Mouse (Mus musculus) limb, embryonic 13.5 days (tissue): ENCODE data around the gene Chst1. TPM values are rescaled to one million over a fixed set of nuclear protein-coding genes. Genes with fewer than 3 reads are reported as not detected.
A peak's percentile ranks its signal among the peaks of the same experiment; 100 is the strongest.

Source experiments
- ATAC-seq: fragments of 200-750 bp; cut with Nextera tagmentation; 2 replicates; pipeline ENCODE4 v1.8.0; 2017; ENCODE audit warnings: low read depth, moderate number of reproducible peaks, moderate TSS enrichment; ENCODE audit not compliant: low FRiP score
- H3K27ac ChIP-seq: fragments of 300-500 bp; sonication (generic); 2 replicates; pipeline ENCODE4 v1.5.1; 2015; ENCODE audit warnings: inconsistent platforms, mild to moderate bottlenecking, moderate library complexity
- H3K27me3 ChIP-seq: fragments of 300-500 bp; sonication (generic); 2 replicates; pipeline ENCODE4 v1.6.1; 2015; ENCODE audit warnings: mild to moderate bottlenecking, inconsistent platforms
- H3K36me3 ChIP-seq: fragments of 300-500 bp; sonication (generic); 2 replicates; pipeline ENCODE4 v1.6.1; 2015; ENCODE audit warnings: inconsistent platforms, mild to moderate bottlenecking, moderate library complexity
- H3K4me1 ChIP-seq: fragments of 300-500 bp; sonication (generic); 2 replicates; pipeline ENCODE4 v1.6.1; 2015; ENCODE audit warnings: inconsistent platforms
- H3K4me2 ChIP-seq: fragments of 300-500 bp; sonication (generic); replicated peaks from 2 replicates; pipeline ENCODE4 v1.6.1; 2015; ENCODE audit warnings: inconsistent platforms, mild to moderate bottlenecking, moderate library complexity
- H3K4me3 ChIP-seq: fragments of 300-500 bp; sonication (generic); 2 replicates; pipeline ENCODE4 v1.5.1; 2015; ENCODE audit warnings: moderate library complexity, mild to moderate bottlenecking, inconsistent platforms
- H3K9ac ChIP-seq: fragments of 300-500 bp; sonication (generic); 2 replicates; pipeline ENCODE4 v1.6.1; 2015; ENCODE audit warnings: mild to moderate bottlenecking, inconsistent platforms
- H3K9me3 ChIP-seq: fragments of 300-500 bp; sonication (generic); 2 replicates; pipeline ENCODE4 v1.6.1; 2016; ENCODE audit warnings: inconsistent platforms
- WGBS: fragments of 180-500 bp; shearing (Covaris S2); methylation state at CpG from one replicate; pipeline ENCODE4 v1.1.7; 2015; 5-methylcytosine and 5-hydroxymethylcytosine counted together
- polyA plus RNA-seq: library from polyadenylated mRNA; unstranded; fragments of >200 nt; fragmentation: Nextera tagmentation; extraction: Ambion mirVana; gene quantifications from 2 replicates; pipeline ENCODE4 v1.2.1, GENCODE M21; 2015

Chst1 gene
- polyA plus RNA-seq: 5.8 and 6.4 TPM in 2 replicates

- Histone ChIP-seq H3K27ac (no peak within 1 kb of the TSS), H3K36me3 (no peaks in the 10 kb centered on the region), H3K9ac (peak within 1 kb of the TSS; percentile 75), H3K27me3 (peaks cover 45% of the 10 kb centered on the region), H3K9me3 (no peaks in the 10 kb centered on the region), H3K4me2 (peak within 1 kb of the TSS; percentile 85), H3K4me3 (peak within 1 kb of the TSS; percentile 74), H3K4me1 (peaks cover 19% of the 10 kb centered on the region)
- under 1% methylated on average over 46 of the region's 82 CpGs for WGBS
- ATAC-seq: peak; percentile 55
These were observed at the start of gene Chst1 for GRCm38 (mm10) chr2:92599487-92600347. Gene Chst1 (plus strand): TSS chr2:92599707.

- H3K4me1 ChIP-seq: no peaks in the 10 kb centered on the region
- H3K9me3 ChIP-seq: no peaks in the 10 kb centered on the region
- H3K36me3 ChIP-seq: no peaks in the 10 kb centered on the region
- no peak overlapping the region for H3K4me2 ChIP-seq
- ATAC-seq: no peak
- WGBS: 73% methylated on average over 2 of the region's 2 CpGs
- no peak overlapping the region for H3K4me3 ChIP-seq
- H3K27ac ChIP-seq: no peak overlapping the region
- H3K9ac ChIP-seq: no peak overlapping the region
- H3K27me3 ChIP-seq: 0 out of 2 replicates have a peak, but pooled peaks cover 2% of the 10 kb centered on the region
These were observed 49.5 kb upstream of the Chst1 start for GRCm38 (mm10) chr2:92550051-92550450.

GRCm38 (mm10) chr2:92554536-92554935 lies 45.0 kb upstream of the Chst1 start:
- Histone ChIP-seq H3K4me3 (no peak overlapping the region), H3K27me3 (0 out of 2 replicates have a peak, but pooled peaks cover 2% of the 10 kb centered on the region), H3K4me1 (no peaks in the 10 kb centered on the region), H3K9ac (no peak overlapping the region), H3K36me3 (no peaks in the 10 kb centered on the region), H3K9me3 (no peaks in the 10 kb centered on the region), H3K4me2 (no peak overlapping the region), H3K27ac (no peak overlapping the region)
- ATAC-seq: no peak

- Histone ChIP-seq H3K4me2 (no peak overlapping the region), H3K9me3 (peaks cover 18% of the 10 kb centered on the region), H3K27me3 (no peaks in the 10 kb centered on the region), H3K36me3 (no peaks in the 10 kb centered on the region), H3K4me3 (no peak overlapping the region), H3K9ac (no peak overlapping the region), H3K4me1 (no peaks in the 10 kb centered on the region), H3K27ac (no peak overlapping the region)
- ATAC-seq: no peak
- WGBS: 65% methylated on average over 4 of the region's 4 CpGs
These were observed 36.6 kb upstream of the Chst1 start for GRCm38 (mm10) chr2:92562930-92563329.

- 84% methylated on average over 6 of the region's 6 CpGs for WGBS
These were observed 28.9 kb upstream of the Chst1 start for GRCm38 (mm10) chr2:92570623-92571022.

GRCm38 (mm10) chr2:92577824-92578223 lies 21.7 kb upstream of the Chst1 start:
- Histone ChIP-seq H3K27me3 (no peaks in the 10 kb centered on the region), H3K4me1 (no peaks in the 10 kb centered on the region), H3K4me3 (no peak overlapping the region), H3K9me3 (no peaks in the 10 kb centered on the region), H3K27ac (no peak overlapping the region), H3K4me2 (no peak overlapping the region), H3K9ac (no peak overlapping the region), H3K36me3 (no peaks in the 10 kb centered on the region)
- no peak for ATAC-seq
- WGBS: 74% methylated on average over 9 of the region's 9 CpGs

More at GRCm38 (mm10) chr2:92570623-92571022, 28.9 kb upstream of the Chst1 start:
- no peak overlapping the region for H3K4me2 ChIP-seq
- H3K36me3 ChIP-seq: no peaks in the 10 kb centered on the region
- H3K4me3 ChIP-seq: no peak overlapping the region
- H3K9ac ChIP-seq: no peak overlapping the region
- H3K9me3 ChIP-seq: peaks cover 7% of the 10 kb centered on the region
- no peaks in the 10 kb centered on the region for H3K4me1 ChIP-seq
- H3K27me3 ChIP-seq: no peaks in the 10 kb centered on the region; the same call in 1 of the 2 replicates
- no peak overlapping the region for H3K27ac ChIP-seq
- ATAC-seq: no peak

- Histone ChIP-seq H3K4me1 (no peaks in the 10 kb centered on the region), H3K9ac (no peak overlapping the region), H3K27ac (no peak overlapping the region), H3K9me3 (no peaks in the 10 kb centered on the region), H3K4me3 (no peak overlapping the region), H3K27me3 (no peaks in the 10 kb centered on the region), H3K4me2 (no peak overlapping the region), H3K36me3 (no peaks in the 10 kb centered on the region)
- no peak for ATAC-seq
- WGBS: 81% methylated on average over 7 of the region's 7 CpGs
These were observed 18.2 kb upstream of the Chst1 start for GRCm38 (mm10) chr2:92581302-92581701.

- no peak for ATAC-seq
- no peak overlapping the region for H3K4me3 ChIP-seq
- H3K36me3 ChIP-seq: no peaks in the 10 kb centered on the region
- no peaks in the 10 kb centered on the region for H3K4me1 ChIP-seq
- 0 out of 2 replicates have a peak, but pooled peaks cover 3% of the 10 kb centered on the region for H3K9me3 ChIP-seq
- WGBS: 49% methylated on average over 5 of the region's 5 CpGs
- H3K27ac ChIP-seq: no peak overlapping the region
- no peak overlapping the region for H3K4me2 ChIP-seq
- H3K27me3 ChIP-seq: no peaks in the 10 kb centered on the region
- no peak overlapping the region for H3K9ac ChIP-seq
These were observed 16.9 kb upstream of the Chst1 start for GRCm38 (mm10) chr2:92582596-92582995.

GRCm38 (mm10) chr2:92587806-92588205 lies 11.7 kb upstream of the Chst1 start:
- no peak for ATAC-seq
- Histone ChIP-seq H3K9ac (no peak overlapping the region), H3K27ac (no peak overlapping the region), H3K27me3 (no peaks in the 10 kb centered on the region), H3K4me1 (no peaks in the 10 kb centered on the region), H3K4me2 (no peak overlapping the region), H3K36me3 (no peaks in the 10 kb centered on the region), H3K4me3 (no peak overlapping the region), H3K9me3 (0 out of 2 replicates have a peak, but pooled peaks cover 3% of the 10 kb centered on the region)
- WGBS: 85% methylated on average over 2 of the region's 2 CpGs

- Histone ChIP-seq H3K4me2 (no peak overlapping the region), H3K9ac (no peak overlapping the region), H3K9me3 (no peaks in the 10 kb centered on the region), H3K36me3 (no peaks in the 10 kb centered on the region), H3K27me3 (peaks cover 11% of the 10 kb centered on the region), H3K4me3 (no peak overlapping the region), H3K4me1 (0 out of 2 replicates have a peak, but pooled peaks cover 1% of the 10 kb centered on the region), H3K27ac (no peak overlapping the region)
- ATAC-seq: no peak
- 67% methylated on average over 11 of the region's 11 CpGs for WGBS
These were observed 4.4 kb upstream of the Chst1 start for GRCm38 (mm10) chr2:92594929-92595730.

GRCm38 (mm10) chr2:92597291-92597690 lies 2.2 kb upstream of the Chst1 start:
- H3K4me3 ChIP-seq: no peak overlapping the region
- 19% methylated on average over 7 of the region's 7 CpGs for WGBS
- no peak overlapping the region for H3K27ac ChIP-seq
- no peak overlapping the region for H3K4me2 ChIP-seq
- H3K9ac ChIP-seq: no peak overlapping the region
- peaks cover 19% of the 10 kb centered on the region for H3K4me1 ChIP-seq
- H3K36me3 ChIP-seq: no peaks in the 10 kb centered on the region
- no peaks in the 10 kb centered on the region for H3K9me3 ChIP-seq
- H3K27me3 ChIP-seq: peaks cover 31% of the 10 kb centered on the region
- ATAC-seq: no peak

- 33% methylated on average over 9 of the region's 11 CpGs for WGBS
- ATAC-seq: no peak; the same call in 1 of the 2 replicates
- no peaks in the 10 kb centered on the region for H3K9me3 ChIP-seq
- peak overlapping the region; percentile 85 for H3K4me2 ChIP-seq
- peak overlapping the region; percentile 74 for H3K4me3 ChIP-seq
- H3K4me1 ChIP-seq: peaks cover 19% of the 10 kb centered on the region
- no peaks in the 10 kb centered on the region for H3K36me3 ChIP-seq
- peaks cover 45% of the 10 kb centered on the region for H3K27me3 ChIP-seq
- H3K9ac ChIP-seq: peak overlapping the region; percentile 75; the same call in 1 of the 2 replicates
- no peak overlapping the region for H3K27ac ChIP-seq
These were observed 493 bp upstream of the Chst1 start for GRCm38 (mm10) chr2:92598941-92599486.
